Mouse (Mus musculus) brain, embryonic 14.5 days (tissue): ENCODE results near the gene Usp20.

Experiments
- CTCF ChIP-seq: fragments of 200-500 bp; IDR thresholded peaks from 2 replicates; pipeline ENCODE4 v1.5.1; 2012; ENCODE audit warnings: inconsistent platforms, mild to moderate bottlenecking, moderate library complexity, borderline replicate concordance; ENCODE audit not compliant: insufficient read depth, insufficient read length; ENCODE audit errors: extremely low read depth
- POLR2A ChIP-seq: fragments of 200-500 bp; IDR thresholded peaks from 2 replicates; pipeline ENCODE4 v1.6.1; 2012; ENCODE audit warnings: mild to moderate bottlenecking, inconsistent platforms, borderline replicate concordance; ENCODE audit not compliant: poor library complexity, insufficient read depth, insufficient read length, severe bottlenecking; ENCODE audit errors: extremely low read depth

DNA sequence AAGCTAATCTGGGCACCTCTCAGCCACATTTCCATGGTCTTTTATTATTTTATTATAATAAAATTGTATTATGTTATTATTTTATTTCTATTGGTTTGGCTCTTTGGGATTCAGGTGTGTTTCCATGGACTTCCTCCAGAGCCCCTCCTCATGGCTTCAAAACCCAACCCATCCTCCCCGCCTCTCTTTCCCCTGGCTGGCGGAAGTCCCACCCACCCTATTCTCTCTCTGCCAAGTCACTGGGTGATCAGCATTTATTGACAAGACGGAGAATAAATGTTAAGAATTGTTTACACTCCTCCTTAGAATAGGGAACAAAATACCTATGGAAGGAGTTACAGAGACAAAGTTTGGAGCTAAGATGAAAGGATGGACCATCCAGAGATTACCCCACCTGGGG is 45.3 kb upstream of the Usp20 start:
- TF ChIP-seq CTCF (no peak), POLR2A (no peak)
